Comparison of ENCODE assay signal across 13 mouse cellular contexts in genomic region chr10:84420589-84420988, GRCm38 (mm10).
"Had no signal": no experiment of that assay in that cellular context is flagged by ENCODE, and none has a peak within 500 bp of the region (broad histone marks: within the 10 kb centered on the region; RNA-seq: fewer than 3 reads in every experiment).

No protein-coding gene starts in this region.

- DNase-seq: kidney, postnatal 14 days; lung, embryonic 14.5 days; lung, postnatal 10 days; lung, postnatal 4 days; midbrain, embryonic 14.5 days; retina, postnatal 1 day; right cerebral cortex, postnatal 25 days; thymus, postnatal 36 days had no signal

- H3K4me1 ChIP-seq: neural tube, embryonic 12.5 days had no signal

- H3K4me3 ChIP-seq: kidney, embryonic 15.5 days; limb, embryonic 15.5 days; liver, embryonic 12.5 days; midbrain, embryonic 10.5 days; neural tube, embryonic 12.5 days had no signal

- H3K27ac ChIP-seq: kidney, embryonic 15.5 days; limb, embryonic 15.5 days; liver, embryonic 12.5 days; midbrain, embryonic 10.5 days; neural tube, embryonic 12.5 days had no signal

- H3K27me3 ChIP-seq: kidney, embryonic 15.5 days; limb, embryonic 15.5 days; liver, embryonic 12.5 days; neural tube, embryonic 12.5 days had no signal
